Mouse (Mus musculus) megakaryocyte-erythroid progenitor cell, adult 5-6 weeks (primary cell): ENCODE measurements around the gene Snd1. TPM values are rescaled to one million over a fixed set of nuclear protein-coding genes. Genes with fewer than 3 reads are reported as not detected.

Experiments
- ATAC-seq: replicated peaks from 2 replicates; pipeline ENCODE4 v1.8.0; 2016; ENCODE audit warnings: mild to moderate bottlenecking, inconsistent platforms; ENCODE audit not compliant: severe bottlenecking, poor library complexity, low FRiP score, low TSS enrichment
- total RNA-seq, 2 experiments: library from RNA; stranded (forward) in 1 of 2; stranded (reverse) in 1 of 2; fragments of 200-1000, 215-1000 nt in 1 of 2; fragments of >200 nt in 1 of 2; fragmentation: Nextera tagmentation in 1 of 2; gene quantifications; 2 replicates each; pipeline ENCODE4 v1.2.3; 2014 to 2017

Gene Snd1
- total RNA-seq, 2 experiments from 2014 or later, result 65.7 to 188 TPM

DNA sequence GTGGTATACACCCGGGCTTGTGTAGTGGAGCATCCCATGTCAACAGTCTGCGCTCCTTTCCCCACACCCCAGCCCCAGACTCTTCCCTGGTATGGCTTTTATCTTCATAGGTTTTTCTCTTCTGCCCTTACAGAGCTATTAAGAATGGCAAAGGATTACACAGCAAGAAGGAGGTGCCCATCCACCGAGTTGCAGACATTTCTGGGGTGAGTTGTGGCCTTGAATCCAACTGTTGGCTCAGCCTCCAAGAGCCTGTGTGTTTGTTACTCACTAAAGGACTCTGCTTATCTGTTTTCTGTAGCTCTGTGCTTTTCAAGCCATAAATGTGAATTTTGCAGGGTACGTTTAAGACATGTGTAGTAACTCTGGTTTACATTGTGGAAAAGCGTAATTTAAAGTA, 249.8 kb downstream of the Snd1 start:
- no peak for ATAC-seq

DNA sequence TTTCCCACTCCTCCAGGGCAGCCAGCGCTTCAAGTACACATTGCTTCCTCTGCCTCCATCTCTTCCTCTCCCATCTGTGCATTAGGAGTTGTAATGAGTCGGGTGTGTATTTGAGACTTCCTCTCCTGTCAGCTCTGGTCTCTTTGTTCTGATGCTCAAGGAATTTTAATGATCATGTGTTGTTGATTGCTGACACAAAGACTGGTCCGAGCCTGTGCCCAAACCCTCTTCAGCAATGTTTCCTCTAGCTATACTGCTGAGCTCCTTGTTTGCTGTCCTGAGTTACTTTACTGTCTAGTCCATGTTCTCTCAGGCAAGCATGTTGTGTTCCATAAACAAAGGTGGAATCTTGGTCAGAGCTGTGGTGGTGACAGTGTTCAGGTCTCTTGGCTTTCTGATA, 254.3 kb downstream of the Snd1 start:
- no peak for ATAC-seq

DNA sequence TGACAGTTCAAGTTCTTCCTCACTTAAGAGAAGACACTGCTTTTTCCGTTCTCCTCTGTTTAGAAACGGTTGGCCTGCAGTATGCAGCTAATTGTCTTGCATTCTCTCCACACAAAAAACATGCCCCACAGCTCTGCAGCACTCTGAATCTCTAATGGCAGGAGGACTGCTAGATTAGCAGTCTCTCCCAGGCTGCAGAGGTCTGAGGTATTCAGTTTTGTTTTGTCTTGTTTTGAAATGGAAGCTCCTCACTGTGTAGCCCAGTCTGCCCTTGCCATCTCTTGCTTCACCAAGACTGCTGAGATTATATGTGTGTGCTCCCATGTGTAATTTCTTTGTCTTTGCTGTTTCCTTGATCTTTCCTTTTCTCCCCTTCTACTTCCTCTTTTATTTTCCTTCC, 254.7 kb downstream of the Snd1 start:
- no peak for ATAC-seq

DNA sequence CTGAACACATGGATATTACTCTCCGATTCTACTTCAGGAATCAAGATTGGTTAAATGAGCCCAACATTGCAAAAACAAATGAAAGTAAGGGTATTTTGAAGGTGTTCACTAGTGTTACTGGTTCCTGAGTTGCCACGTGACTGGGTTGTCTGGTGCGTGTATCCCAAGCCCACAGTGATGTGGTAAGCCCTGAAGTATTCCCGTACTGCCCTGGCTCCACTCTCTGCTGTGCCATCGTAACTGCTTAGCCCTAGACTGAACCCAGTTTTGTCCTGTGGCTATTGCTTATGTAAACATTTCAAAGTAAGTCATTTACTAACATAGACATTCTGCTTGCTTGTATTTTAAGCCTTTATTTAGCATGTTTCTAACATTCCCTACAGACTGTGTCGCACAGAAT, 256.3 kb downstream of the Snd1 start:
- ATAC-seq, result no peak

DNA sequence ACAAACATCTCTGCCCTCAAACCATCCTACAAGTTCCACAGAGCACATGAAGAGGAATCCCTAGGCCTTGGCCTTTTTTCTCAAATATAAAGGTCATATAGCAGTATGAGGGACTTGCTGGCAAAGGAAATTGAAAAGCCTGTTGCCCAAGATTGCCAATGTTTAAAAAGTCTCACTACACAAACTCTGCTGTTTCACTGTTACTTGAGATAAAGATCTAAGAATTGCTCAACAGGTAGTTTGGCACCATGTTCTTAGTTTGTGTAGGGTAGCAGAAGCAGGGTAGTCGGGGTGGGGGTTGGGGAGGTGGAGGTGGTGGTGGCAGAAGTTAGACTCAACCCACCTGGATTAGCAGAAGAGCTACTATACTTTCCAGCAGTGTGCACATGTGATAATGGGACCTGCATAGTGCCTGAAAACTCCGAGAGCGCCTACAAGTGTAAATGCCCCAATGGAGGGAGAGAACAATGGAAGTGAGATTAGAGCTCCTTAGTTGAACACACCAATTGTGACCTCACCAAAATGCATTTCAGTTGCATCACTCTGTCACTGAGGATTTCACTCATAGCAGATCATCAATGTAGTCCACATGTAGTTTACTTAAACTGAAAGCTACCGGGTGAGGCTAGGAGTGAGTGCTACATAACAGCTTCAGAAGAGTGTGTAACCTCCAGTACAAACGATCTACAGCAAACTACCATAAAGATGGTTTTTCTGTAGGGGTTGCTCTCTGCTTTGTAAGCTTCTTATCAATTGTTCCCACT, 259.1 kb downstream of the Snd1 start:
- no peak for ATAC-seq

DNA sequence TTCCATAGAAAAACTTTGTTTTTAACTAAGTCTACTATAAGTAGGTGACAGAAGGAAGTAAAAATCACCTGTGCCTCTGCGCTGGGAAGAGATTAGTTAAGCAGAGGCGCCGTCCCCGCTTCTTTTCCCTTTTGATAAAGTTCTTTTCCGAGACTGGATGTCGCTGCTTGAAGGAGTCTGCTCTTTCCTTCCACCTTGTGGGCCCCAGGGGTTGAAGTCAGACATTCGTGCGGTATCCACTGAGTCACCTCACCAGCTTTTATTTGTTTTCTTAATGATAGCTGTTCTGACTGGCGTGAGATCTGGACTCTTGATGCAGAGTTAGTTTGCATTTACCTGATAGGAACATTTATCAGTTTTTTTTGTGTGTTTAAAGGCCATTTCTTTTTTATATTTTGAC, 260.2 kb downstream of the Snd1 start:
- no peak for ATAC-seq

DNA sequence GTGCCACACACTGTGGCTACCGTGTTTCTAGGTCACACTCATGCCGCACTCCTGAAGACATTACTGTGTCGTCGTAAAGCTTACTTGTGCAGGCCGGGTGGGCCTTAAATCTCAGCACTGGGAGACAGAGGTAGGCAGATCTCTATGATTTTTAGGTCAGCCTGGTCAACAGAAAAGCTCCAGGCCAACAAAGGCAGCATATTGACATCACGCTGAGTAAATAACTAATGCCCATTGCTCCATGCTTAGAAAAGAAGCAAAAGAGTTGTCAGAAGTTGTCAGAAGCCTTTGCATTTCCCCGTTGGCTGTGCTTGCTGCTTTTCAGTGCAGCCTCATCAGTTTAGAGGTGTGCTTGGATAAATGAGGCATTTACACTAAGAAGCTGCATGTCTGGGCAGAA, 261.7 kb downstream of the Snd1 start:
- ATAC-seq, result no peak

DNA sequence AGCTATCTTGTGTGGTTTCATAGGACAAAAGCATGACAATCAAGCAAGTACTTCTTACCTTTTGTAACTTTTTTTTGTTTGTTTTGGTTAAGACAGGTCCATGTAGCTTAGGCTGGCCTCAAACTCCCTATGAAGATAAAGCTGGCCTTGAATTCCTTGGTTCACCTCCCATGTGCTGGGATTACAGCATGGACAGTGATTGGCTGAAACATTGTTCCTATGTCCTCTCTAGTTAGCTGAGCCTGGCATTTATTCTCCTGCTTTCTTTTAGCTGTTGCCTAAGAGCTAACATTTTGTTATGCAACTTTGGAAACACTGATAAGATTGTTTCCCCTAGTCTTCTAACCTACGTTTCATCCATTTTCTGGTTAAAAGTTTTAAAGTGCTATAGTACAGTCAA, 262.7 kb downstream of the Snd1 start:
- ATAC-seq, result no peak

DNA sequence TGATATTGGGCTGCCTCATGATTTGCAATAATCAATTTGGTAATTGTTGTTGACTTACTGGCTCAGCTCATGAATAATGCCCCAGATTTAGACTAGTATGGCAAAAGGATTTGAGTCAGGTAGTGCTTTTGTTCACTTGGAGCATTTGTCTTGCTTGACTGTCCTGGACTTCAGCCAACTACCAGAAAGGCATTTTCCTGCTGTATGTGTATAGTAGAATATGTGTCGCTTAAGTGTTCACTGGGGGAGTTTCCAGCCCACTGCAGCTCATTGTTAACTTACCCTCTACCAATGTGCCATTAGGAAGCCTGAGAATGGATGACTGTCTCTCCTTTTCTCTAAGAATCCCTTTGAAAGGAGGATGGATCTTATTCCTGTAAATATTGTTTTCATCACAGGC, 268.6 kb downstream of the Snd1 start:
- no peak for ATAC-seq

DNA sequence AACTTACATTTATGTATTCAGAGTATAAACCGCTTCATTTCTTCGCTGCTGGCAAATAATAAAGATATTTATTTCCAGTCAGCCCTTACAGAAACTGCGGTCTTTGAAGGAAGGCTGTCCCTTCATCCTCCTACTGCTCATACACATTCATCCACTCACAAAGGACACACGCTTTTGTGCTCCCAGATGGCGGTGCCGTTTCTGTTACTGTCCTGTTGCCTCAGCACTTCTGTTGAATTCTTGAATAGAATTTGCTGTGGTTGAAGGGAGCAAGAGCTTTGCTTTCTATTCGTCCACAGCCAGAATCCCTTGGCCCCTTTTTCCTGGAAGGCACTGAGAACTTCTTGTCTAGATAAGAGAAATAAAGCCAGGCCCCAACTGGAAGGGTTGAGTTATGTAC, 270.9 kb downstream of the Snd1 start:
- no peak for ATAC-seq

DNA sequence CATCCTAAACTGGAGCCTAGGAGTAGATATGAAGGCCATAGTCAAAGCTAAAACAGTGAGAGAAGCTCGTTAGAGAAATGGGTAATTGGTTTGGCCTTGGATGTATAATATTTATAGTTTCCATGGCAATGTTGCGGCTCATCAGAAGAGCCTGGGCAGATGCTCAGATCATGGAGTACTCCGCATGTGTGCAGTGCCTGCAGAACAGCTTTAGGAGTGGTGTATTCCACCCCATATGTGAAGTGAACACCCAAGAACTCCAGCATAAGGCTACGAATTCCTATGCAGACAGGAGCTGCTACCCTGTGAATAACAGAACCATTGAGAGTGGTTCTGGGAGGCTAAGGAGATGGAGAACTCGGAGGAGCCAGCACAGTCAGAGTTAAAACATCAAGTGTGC, 272.1 kb downstream of the Snd1 start:
- ATAC-seq, result no peak

DNA sequence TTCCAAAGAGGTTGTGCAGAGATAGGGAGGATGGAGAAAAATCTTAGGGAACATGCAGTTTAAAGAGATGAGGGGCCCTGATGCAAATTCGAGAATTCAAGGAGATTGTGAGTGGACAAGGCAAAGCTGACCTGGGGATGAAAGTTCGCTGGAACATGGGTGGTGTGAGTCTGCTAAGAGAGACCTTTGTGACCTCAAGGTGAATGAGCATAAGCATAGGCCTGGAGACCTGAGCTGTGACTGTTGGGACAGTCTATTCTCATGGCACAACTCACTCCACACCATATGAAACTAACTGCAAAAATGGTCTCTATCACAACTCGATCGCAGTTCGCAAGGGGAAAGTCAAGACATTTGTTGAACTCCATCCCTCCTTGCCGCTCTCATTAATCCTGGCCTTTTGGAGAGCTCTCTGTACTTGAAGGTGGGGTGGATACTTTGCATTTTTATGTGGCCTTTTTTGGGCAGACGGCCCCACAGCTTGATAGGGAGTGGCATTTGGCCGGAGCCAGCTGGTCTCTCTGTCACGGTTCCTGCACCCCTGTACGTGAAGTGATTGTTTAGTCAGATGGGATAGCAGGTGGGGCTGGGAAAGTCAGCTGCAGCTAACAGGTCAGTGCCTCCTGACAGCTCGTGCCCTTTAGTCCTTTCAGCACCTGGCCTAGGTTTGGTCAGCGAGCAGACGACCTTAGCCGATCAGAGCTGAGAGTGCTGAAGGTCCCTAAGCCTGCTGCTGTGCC, 273.2 kb downstream of the Snd1 start:
- ATAC-seq, result no peak

DNA sequence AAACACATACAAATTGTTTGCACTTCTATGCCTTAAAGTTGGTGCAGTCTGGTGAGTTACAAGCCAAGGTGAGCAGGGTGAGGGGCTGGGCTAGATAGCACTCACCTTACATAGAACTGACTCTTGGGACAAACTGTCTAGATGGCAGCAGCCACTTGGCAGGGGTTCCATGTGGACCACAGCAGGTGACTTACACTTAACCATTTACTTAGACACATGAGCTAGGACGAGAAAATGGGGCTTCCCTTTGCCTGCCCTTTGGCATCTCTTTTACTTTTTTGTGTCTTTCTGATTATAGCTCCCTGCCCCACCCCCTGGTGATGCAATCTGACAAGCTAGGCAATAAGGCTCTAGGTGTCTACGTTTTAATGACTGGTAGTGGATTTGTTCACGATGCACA, 274.3 kb downstream of the Snd1 start:
- ATAC-seq, result no peak

DNA sequence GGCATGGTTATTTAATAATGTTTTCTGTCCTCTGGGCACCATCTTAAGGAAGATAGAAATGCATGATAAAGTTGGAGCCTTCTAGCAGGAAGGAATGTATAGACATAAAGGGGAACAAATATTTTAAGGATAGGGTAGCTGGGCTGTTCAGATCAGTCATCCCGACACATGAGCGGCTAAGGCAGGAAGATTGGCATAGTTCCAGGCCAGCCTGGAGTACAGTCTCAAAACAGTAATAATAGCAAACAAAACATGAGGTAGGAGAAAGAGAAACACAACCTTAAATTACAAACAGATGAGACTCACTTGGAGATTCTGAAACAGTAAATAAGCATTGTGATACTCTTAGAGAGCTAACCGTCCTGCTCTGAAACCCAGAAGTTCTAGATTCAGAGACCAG, 276.2 kb downstream of the Snd1 start:
- ATAC-seq, result no peak

DNA sequence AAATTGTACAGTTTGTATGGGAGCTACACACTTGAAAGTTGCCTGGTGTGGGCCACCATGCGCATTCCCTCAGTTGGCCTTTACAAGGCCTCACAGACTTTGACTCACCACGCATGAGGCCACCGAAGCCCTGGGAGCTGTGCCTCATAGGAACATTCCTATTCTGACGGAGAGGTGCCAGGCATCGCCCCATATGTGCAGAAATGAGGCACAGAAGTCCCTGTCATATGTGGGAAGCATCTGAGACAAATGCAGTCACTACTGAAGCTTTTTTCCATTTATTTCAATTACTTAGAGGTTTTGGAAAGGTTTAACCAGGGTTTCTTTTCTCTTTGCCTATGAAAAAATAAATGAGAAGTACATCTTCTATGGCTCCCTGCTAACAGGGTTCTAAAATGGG, 278.3 kb downstream of the Snd1 start:
- ATAC-seq, result no peak

DNA sequence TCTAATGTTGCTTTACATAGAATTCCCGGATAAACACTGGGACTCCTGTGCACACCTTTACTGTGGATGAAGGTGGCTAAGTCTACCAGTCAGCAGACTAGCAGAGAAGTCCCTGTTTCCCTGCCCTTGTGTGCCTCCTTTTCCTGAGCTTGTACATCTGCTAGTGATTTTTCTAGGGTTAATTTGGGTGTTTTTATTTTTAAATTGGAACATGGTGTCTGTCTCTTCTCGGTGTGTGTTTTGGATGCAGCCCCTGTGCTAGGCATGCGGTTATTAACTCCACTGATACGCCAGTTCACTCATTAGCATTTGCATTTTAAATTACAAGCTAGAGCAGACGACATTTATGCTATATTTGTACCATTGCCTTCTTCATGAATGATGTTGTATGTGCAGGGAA, 278.7 kb downstream of the Snd1 start:
- no peak for ATAC-seq

DNA sequence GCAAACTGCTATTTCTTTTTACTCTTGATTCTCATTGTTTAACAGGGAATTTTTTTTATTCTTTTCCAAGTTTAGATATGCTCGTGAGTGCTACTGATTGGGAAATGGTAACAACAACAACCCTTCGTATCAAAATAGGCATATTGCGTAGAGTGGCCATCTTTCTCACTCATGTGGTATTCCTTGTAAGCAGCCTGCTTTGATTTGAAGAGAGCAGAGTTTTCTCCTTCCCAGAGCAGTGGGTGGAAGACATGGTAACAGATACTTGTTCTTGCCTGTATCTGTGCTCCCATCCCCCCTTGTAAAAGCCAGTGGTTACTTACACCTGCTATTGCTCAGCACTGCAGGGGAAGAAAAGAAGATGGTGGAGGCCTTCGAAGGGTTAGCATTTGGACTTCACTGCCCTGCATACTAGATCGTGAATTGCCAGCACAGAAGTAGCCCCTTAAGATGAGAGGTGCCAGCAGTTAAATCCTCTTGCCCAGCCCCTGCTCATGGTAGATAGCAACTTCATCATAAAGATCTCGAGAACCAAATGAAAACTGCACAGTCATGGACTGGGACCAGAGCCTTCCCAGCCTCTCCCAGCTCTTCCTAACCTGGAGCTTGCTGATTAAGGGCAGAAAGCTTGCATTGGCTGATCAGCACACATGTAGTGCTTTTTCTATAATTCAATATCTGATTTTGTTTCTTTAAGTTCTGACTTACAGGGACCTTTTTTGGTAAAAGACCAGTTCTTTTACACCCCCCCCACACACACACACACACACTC, 279.4 kb downstream of the Snd1 start:
- ATAC-seq, result peak; percentile 61

DNA sequence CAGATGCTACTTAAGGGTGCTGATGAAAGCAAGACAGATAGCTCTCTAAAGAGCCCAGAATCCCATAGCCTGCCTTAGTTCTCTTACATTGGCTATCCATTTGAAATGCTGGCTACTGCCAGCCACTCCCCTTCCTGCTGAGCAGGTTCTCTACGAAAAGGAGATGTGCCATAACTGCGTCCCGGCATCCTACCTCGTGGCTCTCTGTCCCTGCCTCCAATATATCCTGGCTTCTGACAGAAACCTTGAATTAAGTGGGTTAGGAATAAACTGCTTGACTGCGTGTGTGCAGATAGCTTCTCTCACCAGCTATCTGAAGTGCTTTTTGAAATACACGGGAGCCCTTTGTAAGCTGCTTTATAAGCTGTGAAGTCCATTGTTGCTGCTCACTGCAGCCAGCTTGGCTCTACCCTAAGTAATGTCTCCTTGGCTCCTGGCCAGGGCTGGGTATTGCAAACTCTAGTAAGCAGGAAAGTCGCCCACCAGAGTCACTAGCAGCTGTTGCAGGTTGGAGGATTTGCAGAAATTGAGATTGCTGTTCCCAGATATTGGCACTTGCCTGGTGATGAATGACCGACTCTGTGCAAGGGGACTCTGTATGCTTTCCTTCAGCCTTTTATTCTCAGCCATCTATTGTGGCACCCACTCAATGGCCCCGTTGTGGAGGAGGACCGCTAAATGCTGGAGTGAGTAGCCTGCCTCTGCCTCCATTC, 281.5 kb downstream of the Snd1 start:
- ATAC-seq, result no peak

DNA sequence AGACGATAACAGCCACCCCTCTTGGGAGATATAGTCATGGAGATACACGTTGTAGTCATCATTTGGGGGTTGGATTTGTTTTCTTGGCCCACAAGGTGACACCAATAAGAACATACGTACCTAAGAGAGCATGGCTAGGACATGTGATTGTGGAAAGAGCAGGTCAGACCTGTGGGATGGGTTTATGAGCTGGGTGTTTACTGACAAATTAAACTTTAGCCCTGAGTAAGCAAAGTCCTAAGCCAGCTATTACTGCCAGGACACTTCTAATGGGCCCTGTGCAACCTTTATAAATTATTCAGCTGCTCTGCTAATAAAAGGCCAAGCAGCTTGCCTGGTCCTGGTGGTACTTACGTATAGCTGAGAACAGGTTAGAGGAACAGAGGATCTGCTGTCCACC, 283.4 kb downstream of the Snd1 start:
- ATAC-seq, result no peak

DNA sequence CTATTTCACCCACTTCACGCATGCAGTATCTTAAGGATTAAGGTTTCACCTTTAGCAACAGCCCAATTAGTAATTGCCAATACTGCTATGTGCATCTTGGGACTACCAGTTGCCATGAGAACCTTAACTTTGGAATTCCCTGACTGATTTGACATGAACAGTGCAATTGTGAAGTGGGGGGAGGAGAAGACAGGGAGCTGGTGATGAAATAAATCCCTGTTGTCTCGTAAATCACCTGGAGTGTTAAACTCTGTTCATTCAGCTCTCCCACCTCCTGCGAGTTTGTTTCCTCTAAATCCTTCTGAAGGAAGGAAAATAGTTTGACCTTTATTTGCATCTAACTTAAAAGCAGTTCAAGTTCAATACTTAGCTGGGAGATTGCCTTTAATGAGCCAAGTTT, 286.8 kb downstream of the Snd1 start:
- no peak for ATAC-seq
